18 mouse cellular contexts compared by ENCODE assay signal in genomic region chr5:130553916-130554315, GRCm38 (mm10).
DNase-seq lines count a peak whose midpoint lies in the region; ATAC-seq and TF ChIP-seq lines count a peak whose summit lies in the region.
"Had no signal": no experiment of that assay in that cellular context is flagged by ENCODE, and none has a peak within 500 bp of the region (broad histone marks: within the 10 kb centered on the region; RNA-seq: fewer than 3 reads in every experiment).

No protein-coding gene starts in this region.

- H3K36me3 ChIP-seq in intestine, embryonic 14.5 days (ENCODE audit: control insufficient read depth, insufficient read depth, low read length) = no peaks in the 10 kb centered on the region
- H3K36me3 ChIP-seq in intestine, postnatal 0 days (ENCODE audit: control insufficient read depth, insufficient read depth) = no peaks in the 10 kb centered on the region
- H3K36me3 ChIP-seq in embryonic facial prominence, embryonic 10.5 days (replicated peaks) = no peaks in the 10 kb centered on the region
- H3K36me3 ChIP-seq: hindbrain, embryonic 12.5 days; midbrain, embryonic 10.5 days; neural tube, embryonic 13.5 days had no signal

- no peak overlapping the region for H3K4me3 ChIP-seq in intestine, embryonic 14.5 days (ENCODE audit: low read depth, low read length)
- H3K4me3 ChIP-seq in intestine, postnatal 0 days (ENCODE audit: low read depth, low read length) = no peak overlapping the region
- H3K4me3 ChIP-seq in embryonic facial prominence, embryonic 10.5 days = no peak overlapping the region
- H3K4me3 ChIP-seq: hindbrain, embryonic 12.5 days; midbrain, embryonic 10.5 days; neural tube, embryonic 13.5 days had no signal

- no peaks in the 10 kb centered on the region for H3K4me1 ChIP-seq in intestine, embryonic 14.5 days (replicated peaks; ENCODE audit: control insufficient read depth, insufficient read depth, low read length)
- no peaks in the 10 kb centered on the region for H3K4me1 ChIP-seq in intestine, postnatal 0 days (replicated peaks; ENCODE audit: control insufficient read depth, insufficient read depth, low read length)
- H3K4me1 ChIP-seq in embryonic facial prominence, embryonic 10.5 days = no peaks in the 10 kb centered on the region
- H3K4me1 ChIP-seq: hindbrain, embryonic 12.5 days; neural tube, embryonic 13.5 days had no signal

- DNase-seq in intestine, embryonic 14.5 days (ENCODE audit: low spot score) = peak; percentile 68
- DNase-seq in testis, postnatal 10 days (ENCODE audit: low spot score) = peak; percentile 42
- DNase-seq in testis, postnatal 14 days (ENCODE audit: low spot score) = no peak
- DNase-seq in embryonic facial prominence, embryonic 10.5 days (ENCODE audit: low spot score) = peak; percentile 36
- no peak for DNase-seq in heart, postnatal 25 days (ENCODE audit: low spot score)
- DNase-seq in left cerebral cortex, postnatal 36 days (ENCODE audit: low spot score in 2 of 2) = no peak
- DNase-seq: cerebellum, adult 8-10 months; heart, adult 18-20 months; liver; liver, postnatal 0 days; lung, postnatal 36 days; thymus, adult 18-20 months had no signal

- intact Hi-C loops in heart, postnatal 25 days (cut with DNase I) = no loop called here
- intact Hi-C loops in left cerebral cortex, postnatal 36 days (cut with DNase I) = no loop called here

- no peak overlapping the region for H3K27ac ChIP-seq in intestine, embryonic 14.5 days (ENCODE audit: low read depth)
- no peak overlapping the region for H3K27ac ChIP-seq in intestine, postnatal 0 days (ENCODE audit: low read depth, low read length)
- H3K27ac ChIP-seq in embryonic facial prominence, embryonic 10.5 days (replicated peaks) = no peak overlapping the region
- H3K27ac ChIP-seq: hindbrain, embryonic 12.5 days; midbrain, embryonic 10.5 days; neural tube, embryonic 13.5 days had no signal

- no peak overlapping the region for H3K9ac ChIP-seq in intestine, embryonic 14.5 days (ENCODE audit: low read length)
- H3K9ac ChIP-seq in intestine, postnatal 0 days (ENCODE audit: low read depth, low read length) = no peak overlapping the region
- H3K9ac ChIP-seq: hindbrain, embryonic 12.5 days; liver, postnatal 0 days; neural tube, embryonic 13.5 days had no signal

- no peak overlapping the region for H3K4me2 ChIP-seq in intestine, embryonic 14.5 days (ENCODE audit: low read length)
- no peak overlapping the region for H3K4me2 ChIP-seq in intestine, postnatal 0 days (replicated peaks; ENCODE audit: low read depth)
- H3K4me2 ChIP-seq: hindbrain, embryonic 12.5 days; neural tube, embryonic 13.5 days had no signal

- H3K27me3 ChIP-seq in intestine, embryonic 14.5 days (replicated peaks; ENCODE audit: control insufficient read depth, insufficient read depth, low read length) = no peaks in the 10 kb centered on the region
- H3K27me3 ChIP-seq in intestine, postnatal 0 days (replicated peaks; ENCODE audit: control insufficient read depth, insufficient read depth, low read length) = no peaks in the 10 kb centered on the region
- H3K27me3 ChIP-seq in embryonic facial prominence, embryonic 10.5 days (replicated peaks; ENCODE audit: low read depth, poor library complexity, severe bottlenecking) = no peaks in the 10 kb centered on the region
- H3K27me3 ChIP-seq: hindbrain, embryonic 12.5 days; neural tube, embryonic 13.5 days had no signal

- WGBS in intestine, embryonic 14.5 days = 54% methylated on average over 4 of the region's 4 CpGs
- 53% methylated on average over 4 of the region's 4 CpGs for WGBS in intestine, postnatal 0 days
- 61% methylated on average over 4 of the region's 4 CpGs for WGBS in embryonic facial prominence, embryonic 10.5 days

- ATAC-seq in intestine, embryonic 14.5 days (replicated peaks; ENCODE audit: low FRiP score, low TSS enrichment, low read depth) = no peak
- ATAC-seq in intestine, postnatal 0 days = no peak
- ATAC-seq: forebrain, embryonic 14.5 days; intestine, embryonic 16.5 days; liver, postnatal 0 days had no signal

- no peak for TF ChIP-seq CTCF in intestine, postnatal 0 days (IDR thresholded peaks at IDR 0.05; ENCODE audit: low read depth)

- H3K9me3 ChIP-seq in intestine, embryonic 14.5 days (ENCODE audit: control insufficient read depth, low read length) = no peaks in the 10 kb centered on the region
- no peaks in the 10 kb centered on the region for H3K9me3 ChIP-seq in intestine, postnatal 0 days (ENCODE audit: control insufficient read depth)
- H3K9me3 ChIP-seq in embryonic facial prominence, embryonic 10.5 days = no peaks in the 10 kb centered on the region
- H3K9me3 ChIP-seq: hindbrain, embryonic 12.5 days; midbrain, embryonic 10.5 days; neural tube, embryonic 13.5 days had no signal

Comparison
In these comparisons a context has a peak if more than half of its experiments do, and no peak if none do; other contexts are left out.
1. DNase-seq: peak in intestine, embryonic 14.5 days (single experiment), testis, postnatal 10 days (single experiment) and embryonic facial prominence, embryonic 10.5 days (single experiment); none in testis, postnatal 14 days (single experiment), heart, postnatal 25 days (single experiment) and left cerebral cortex, postnatal 36 days (0 of 2).